Comparison of ENCODE assay signal across 27 mouse cellular contexts in the genomic region with DNA sequence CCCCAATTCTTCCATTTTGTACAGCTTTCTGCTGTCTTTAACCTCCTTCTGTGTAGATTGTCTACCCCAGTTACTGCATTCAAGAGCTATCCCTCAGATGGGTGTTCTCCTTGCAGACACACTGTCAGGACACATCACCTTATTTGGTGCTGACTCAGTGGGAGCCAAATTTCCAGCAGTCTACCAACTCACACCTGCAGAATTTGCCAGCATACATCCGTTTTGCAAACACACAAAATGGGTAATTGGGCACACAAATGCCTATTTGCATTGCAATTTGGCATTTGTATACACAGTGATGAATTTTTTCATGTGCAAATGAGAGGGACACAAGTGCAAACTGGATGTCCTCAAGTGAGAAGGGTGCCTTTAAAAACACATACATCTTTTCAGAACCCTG.
"Had no signal": no experiment of that assay in that cellular context is flagged by ENCODE, and none has a peak within 500 bp of the region (broad histone marks: within the 10 kb centered on the region; RNA-seq: fewer than 3 reads in every experiment).

No protein-coding gene starts in this region.

- H3K27me3 ChIP-seq: heart, embryonic 13.5 days; heart, embryonic 15.5 days; hindbrain, embryonic 13.5 days; hindbrain, embryonic 15.5 days; kidney, embryonic 15.5 days; limb, embryonic 13.5 days; limb, embryonic 15.5 days; liver, embryonic 13.5 days; liver, embryonic 15.5 days had no signal

- H3K4me1 ChIP-seq: heart, embryonic 13.5 days; heart, embryonic 15.5 days; hindbrain, embryonic 13.5 days; hindbrain, embryonic 15.5 days; kidney, embryonic 15.5 days; liver, embryonic 13.5 days; liver, embryonic 15.5 days had no signal

- H3K9ac ChIP-seq: heart, embryonic 13.5 days; heart, embryonic 15.5 days; hindbrain, embryonic 13.5 days; hindbrain, embryonic 15.5 days; kidney, embryonic 15.5 days; limb, embryonic 13.5 days; limb, embryonic 15.5 days; liver, embryonic 13.5 days; liver, embryonic 15.5 days; liver, postnatal 0 days had no signal

- ATAC-seq: hindbrain, postnatal 0 days; intestine, embryonic 16.5 days; liver, postnatal 0 days had no signal

- H3K4me3 ChIP-seq: heart, embryonic 13.5 days; heart, embryonic 15.5 days; hindbrain, embryonic 13.5 days; hindbrain, embryonic 15.5 days; kidney, embryonic 15.5 days; limb, embryonic 13.5 days; limb, embryonic 15.5 days; liver, embryonic 13.5 days; liver, embryonic 15.5 days had no signal

- H3K4me2 ChIP-seq: heart, embryonic 11.5 days; heart, embryonic 13.5 days; heart, embryonic 15.5 days; hindbrain, embryonic 13.5 days; hindbrain, embryonic 15.5 days; kidney, embryonic 15.5 days; limb, embryonic 13.5 days; limb, embryonic 15.5 days; liver, embryonic 13.5 days; liver, embryonic 15.5 days had no signal

- H3K9me3 ChIP-seq: heart, embryonic 13.5 days; heart, embryonic 15.5 days; hindbrain, embryonic 13.5 days; hindbrain, embryonic 15.5 days; kidney, embryonic 15.5 days; limb, embryonic 13.5 days; limb, embryonic 15.5 days; liver, embryonic 13.5 days; liver, embryonic 15.5 days had no signal

- H3K36me3 ChIP-seq: heart, embryonic 13.5 days; heart, embryonic 15.5 days; hindbrain, embryonic 13.5 days; hindbrain, embryonic 15.5 days; kidney, embryonic 15.5 days; limb, embryonic 13.5 days; limb, embryonic 15.5 days; liver, embryonic 13.5 days; liver, embryonic 15.5 days had no signal

- H3K27ac ChIP-seq: heart, embryonic 13.5 days; heart, embryonic 15.5 days; hindbrain, embryonic 13.5 days; hindbrain, embryonic 15.5 days; hindbrain, postnatal 0 days; kidney, embryonic 15.5 days; kidney, postnatal 0 days; limb, embryonic 13.5 days; limb, embryonic 15.5 days; liver, embryonic 13.5 days; liver, embryonic 15.5 days had no signal

- DNase-seq: gastrocnemius, postnatal 14 days; gastrocnemius, postnatal 36 days; heart, adult 18-20 months; heart, postnatal 14 days; heart, postnatal 36 days; kidney, adult 11 months; kidney, adult 2 months; kidney, adult 9 months; kidney, postnatal 14 days; kidney, postnatal 36 days; layer of hippocampus, adult 9-11 months; layer of hippocampus, postnatal 36 days; left cerebral cortex, postnatal 4 days; liver, embryonic 13.5 days; liver, postnatal 0 days had no signal
